Mouse (Mus musculus) embryonic facial prominence, embryonic 10.5 days (tissue): ENCODE results near the gene Hip1r. TPM values are rescaled to one million over a fixed set of nuclear protein-coding genes. Genes with fewer than 3 reads are reported as not detected.

ENCODE experiments used
- DNase-seq: peaks from one replicate; pipeline ENCODE4 v3.0.0-alpha.2; 2017; ENCODE audit warnings: low spot score
- H3K27ac ChIP-seq: fragments of 300-500 bp; sonication (generic); replicated peaks from 2 replicates; pipeline ENCODE4 v1.5.1; 2016; ENCODE audit warnings: mild to moderate bottlenecking
- H3K27me3 ChIP-seq: fragments of 300-500 bp; sonication (generic); replicated peaks from 2 replicates; pipeline ENCODE4 v1.6.1; 2016; ENCODE audit warnings: low read depth, mild to moderate bottlenecking; ENCODE audit not compliant: poor library complexity, severe bottlenecking
- H3K36me3 ChIP-seq: fragments of 300-500 bp; sonication (generic); replicated peaks from 2 replicates; pipeline ENCODE4 v1.6.1; 2016; ENCODE audit warnings: mild to moderate bottlenecking, moderate library complexity
- H3K4me1 ChIP-seq: fragments of 300-500 bp; sonication (generic); 2 replicates; pipeline ENCODE4 v1.6.1; 2016
- H3K4me3 ChIP-seq: fragments of 300-500 bp; sonication (generic); 2 replicates; pipeline ENCODE4 v1.5.1; 2016; ENCODE audit warnings: mild to moderate bottlenecking, moderate library complexity
- H3K9me3 ChIP-seq: fragments of 300-500 bp; sonication (generic); 2 replicates; pipeline ENCODE4 v1.6.1; 2016; ENCODE audit warnings: mild to moderate bottlenecking
- WGBS: fragments of 180-500 bp; shearing (Covaris S2); methylation state at CpG from one replicate; pipeline ENCODE4 v1.1.7; 2016; 5-methylcytosine and 5-hydroxymethylcytosine counted together
- polyA plus RNA-seq: library from polyadenylated mRNA; unstranded; fragments of >200 nt; fragmentation: Nextera tagmentation; extraction: Ambion mirVana; gene quantifications from 2 replicates; pipeline ENCODE4 v1.2.1, GENCODE M21; 2016

The Hip1r gene
- polyA plus RNA-seq, 1 experiment from 2014 or later: 8.5 TPM

DNA sequence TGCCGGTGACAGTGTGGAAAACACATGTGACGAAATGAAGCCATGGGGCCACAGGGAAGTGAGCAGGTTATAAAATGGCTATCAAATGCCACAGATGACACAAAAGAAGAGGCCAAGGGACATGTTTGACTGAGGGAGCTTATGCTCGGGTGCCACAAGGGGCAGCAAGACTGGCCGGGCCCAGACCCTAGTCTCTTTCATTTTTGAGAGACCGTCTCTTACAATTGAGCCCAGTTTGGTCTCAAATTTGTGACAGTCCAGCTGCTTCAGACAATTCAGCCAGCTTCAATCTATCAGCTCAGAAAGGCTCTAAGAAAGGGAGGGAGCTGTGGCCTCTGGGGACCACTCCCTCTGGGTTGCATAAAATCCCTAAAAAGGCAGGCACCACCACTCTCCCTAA, 53.1 kb downstream of the Hip1r start:
- Histone ChIP-seq H3K27ac (peak overlapping the region; percentile 14; the same call in 1 of the 2 replicates), H3K9me3 (no peaks in the 10 kb centered on the region), H3K4me3 (no peak overlapping the region), H3K27me3 (no peaks in the 10 kb centered on the region), H3K36me3 (peaks cover 55% of the 10 kb centered on the region), H3K4me1 (peaks cover 82% of the 10 kb centered on the region)
- DNase-seq: no peak
- 86% methylated on average over 5 of the region's 5 CpGs for WGBS

DNA sequence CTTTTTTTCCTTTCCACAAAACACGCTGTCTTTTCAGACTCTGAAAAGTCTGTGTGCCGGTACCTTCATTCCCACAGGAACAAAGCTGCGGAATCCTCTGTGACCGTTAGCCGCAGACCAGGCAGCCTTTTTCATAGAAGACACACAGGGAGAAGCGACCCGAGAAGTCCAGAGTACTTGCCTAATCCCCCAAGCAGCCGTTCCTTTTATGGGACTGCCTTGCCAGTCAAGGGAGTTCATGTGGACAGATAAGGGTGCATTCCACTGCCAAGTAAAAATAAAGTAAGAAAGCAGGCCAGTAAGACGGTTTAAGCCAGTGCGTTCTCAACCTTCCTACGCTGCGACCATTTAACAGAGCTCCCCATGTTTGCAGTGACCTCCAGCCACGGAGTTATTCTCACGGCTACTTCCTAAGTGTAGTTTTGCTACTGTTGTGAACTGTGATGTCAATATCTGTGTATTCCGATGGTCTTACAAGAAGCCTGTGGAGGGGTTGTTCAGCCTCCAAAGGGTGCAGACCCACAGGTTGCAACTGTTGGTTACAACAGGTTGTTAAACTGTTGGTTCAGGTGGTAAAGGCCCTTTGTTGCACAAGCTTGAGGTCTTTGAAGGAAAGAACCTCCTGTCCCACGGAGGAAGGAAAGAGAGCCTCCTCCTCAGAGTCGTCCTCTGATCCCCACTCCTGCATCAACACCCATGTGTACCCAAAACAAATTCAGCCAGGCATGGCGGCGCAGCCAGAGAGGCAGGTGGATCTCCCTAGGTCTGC, 54.5 kb downstream of the Hip1r start:
- Histone ChIP-seq H3K27ac (no peak overlapping the region), H3K4me3 (0 out of 2 replicates have a peak overlapping the region, but pooled peaks have one; percentile 5), H3K4me1 (peaks cover 80% of the 10 kb centered on the region), H3K27me3 (no peaks in the 10 kb centered on the region), H3K9me3 (no peaks in the 10 kb centered on the region), H3K36me3 (peaks cover 45% of the 10 kb centered on the region)
- DNase-seq: no peak
- WGBS: 81% methylated on average over 19 of the region's 19 CpGs

DNA sequence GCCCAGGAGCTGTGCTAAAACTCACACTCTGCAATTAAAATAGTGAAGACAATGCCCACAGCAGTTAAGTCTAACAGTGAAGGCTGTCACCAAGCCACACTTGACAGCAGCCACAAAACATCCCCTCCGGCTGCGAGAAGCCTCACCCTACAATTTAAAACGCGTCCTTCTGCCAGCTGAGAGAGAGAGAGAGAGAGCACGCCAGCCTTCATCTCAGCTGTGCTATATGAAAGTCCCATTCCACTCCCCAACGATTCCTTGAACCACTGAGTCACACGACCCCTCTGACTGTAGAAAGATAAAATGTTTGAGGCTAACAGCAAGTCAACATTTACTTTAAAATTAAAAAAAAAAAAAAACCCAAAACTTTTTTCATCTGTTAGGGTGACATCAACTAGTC, 55.3 kb downstream of the Hip1r start:
- Histone ChIP-seq H3K4me3 (0 out of 2 replicates have a peak overlapping the region, but pooled peaks have one; percentile 16), H3K27me3 (no peaks in the 10 kb centered on the region), H3K36me3 (peaks cover 45% of the 10 kb centered on the region), H3K27ac (no peak overlapping the region), H3K9me3 (no peaks in the 10 kb centered on the region), H3K4me1 (peaks cover 74% of the 10 kb centered on the region)
- 83% methylated on average over 7 of the region's 7 CpGs for WGBS
- no peak for DNase-seq

DNA sequence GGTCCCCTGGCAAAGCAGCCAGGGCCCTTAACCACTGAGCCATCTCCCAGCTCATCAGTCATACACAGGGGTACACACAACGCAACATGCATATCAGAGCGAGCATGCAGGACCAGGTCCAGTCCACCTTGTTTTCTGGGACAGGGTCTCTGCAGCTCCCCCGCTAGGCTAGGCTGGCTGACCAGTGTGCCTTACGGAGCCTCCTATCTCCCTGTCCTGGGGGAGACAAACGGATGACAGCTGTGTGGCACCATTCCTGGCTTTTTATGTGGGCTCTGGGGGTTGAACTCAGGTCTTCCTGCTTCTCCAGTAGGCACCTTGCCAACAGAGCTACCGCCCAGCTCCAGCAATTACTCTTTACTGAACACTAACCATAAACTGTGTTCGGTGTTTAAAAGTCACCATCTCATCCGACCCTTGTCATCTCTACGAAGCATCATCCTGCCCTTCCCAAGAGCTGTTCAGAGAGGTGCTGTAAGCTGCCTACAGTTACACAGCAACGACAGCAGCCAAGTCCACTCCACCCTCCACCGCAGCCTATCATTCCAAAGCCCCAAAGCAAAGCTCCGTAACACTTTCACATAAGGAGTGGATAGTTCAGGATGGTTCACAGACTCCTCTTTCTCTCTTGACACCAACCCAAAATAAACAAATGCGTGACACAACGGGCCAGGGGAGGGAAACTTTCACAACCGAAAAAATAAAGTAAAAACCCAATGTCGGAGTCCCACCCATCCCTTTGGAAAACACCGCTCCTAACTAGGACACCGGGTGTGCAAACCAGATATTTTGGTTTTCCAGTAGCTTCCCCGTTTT, 56.0 kb downstream of the Hip1r start:
- H3K27me3 ChIP-seq: no peaks in the 10 kb centered on the region
- no peak overlapping the region for H3K27ac ChIP-seq
- peaks cover 45% of the 10 kb centered on the region for H3K36me3 ChIP-seq
- no peak overlapping the region for H3K4me3 ChIP-seq
- no peak for DNase-seq
- 91% methylated on average over 19 of the region's 19 CpGs for WGBS
- no peaks in the 10 kb centered on the region for H3K9me3 ChIP-seq
- H3K4me1 ChIP-seq: peaks cover 71% of the 10 kb centered on the region

DNA sequence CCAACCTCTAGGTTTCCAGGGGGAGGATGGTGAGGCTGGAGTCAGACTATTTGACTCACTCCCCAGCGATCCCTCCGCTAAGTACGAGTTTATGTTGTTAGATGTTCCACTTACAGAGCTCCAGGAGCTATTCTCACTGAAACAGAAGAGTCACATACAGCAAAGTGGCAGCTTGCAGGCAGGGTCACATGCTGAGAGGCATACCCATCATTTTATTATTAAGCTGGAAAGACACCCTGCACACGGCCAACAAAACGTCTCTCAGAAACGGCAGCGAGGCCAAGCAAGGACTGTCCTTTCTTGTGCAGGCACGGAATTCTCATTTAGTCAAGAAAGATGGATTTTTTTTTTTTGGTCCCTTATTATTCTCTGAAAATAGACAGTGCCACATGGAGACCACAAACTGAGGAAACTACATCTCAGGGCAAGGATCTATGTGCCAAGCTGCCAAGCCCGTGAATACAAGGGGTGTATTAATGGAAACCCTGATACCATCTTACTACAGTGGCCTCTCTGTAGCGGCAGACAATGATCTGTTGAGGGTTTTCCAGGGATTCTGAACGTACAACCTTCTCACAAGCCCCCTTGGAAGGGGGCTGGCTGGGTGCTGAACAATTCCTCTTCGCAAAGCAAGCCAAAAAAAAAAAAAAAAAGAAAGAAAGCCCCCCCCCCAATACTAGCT, 57.1 kb downstream of the Hip1r start:
- Histone ChIP-seq H3K36me3 (peaks cover 44% of the 10 kb centered on the region), H3K9me3 (no peaks in the 10 kb centered on the region), H3K4me3 (peak overlapping the region; percentile 96), H3K27me3 (no peaks in the 10 kb centered on the region), H3K4me1 (peaks cover 60% of the 10 kb centered on the region), H3K27ac (peak overlapping the region; percentile 96)
- 53% methylated on average over 12 of the region's 12 CpGs for WGBS
- no peak for DNase-seq

DNA sequence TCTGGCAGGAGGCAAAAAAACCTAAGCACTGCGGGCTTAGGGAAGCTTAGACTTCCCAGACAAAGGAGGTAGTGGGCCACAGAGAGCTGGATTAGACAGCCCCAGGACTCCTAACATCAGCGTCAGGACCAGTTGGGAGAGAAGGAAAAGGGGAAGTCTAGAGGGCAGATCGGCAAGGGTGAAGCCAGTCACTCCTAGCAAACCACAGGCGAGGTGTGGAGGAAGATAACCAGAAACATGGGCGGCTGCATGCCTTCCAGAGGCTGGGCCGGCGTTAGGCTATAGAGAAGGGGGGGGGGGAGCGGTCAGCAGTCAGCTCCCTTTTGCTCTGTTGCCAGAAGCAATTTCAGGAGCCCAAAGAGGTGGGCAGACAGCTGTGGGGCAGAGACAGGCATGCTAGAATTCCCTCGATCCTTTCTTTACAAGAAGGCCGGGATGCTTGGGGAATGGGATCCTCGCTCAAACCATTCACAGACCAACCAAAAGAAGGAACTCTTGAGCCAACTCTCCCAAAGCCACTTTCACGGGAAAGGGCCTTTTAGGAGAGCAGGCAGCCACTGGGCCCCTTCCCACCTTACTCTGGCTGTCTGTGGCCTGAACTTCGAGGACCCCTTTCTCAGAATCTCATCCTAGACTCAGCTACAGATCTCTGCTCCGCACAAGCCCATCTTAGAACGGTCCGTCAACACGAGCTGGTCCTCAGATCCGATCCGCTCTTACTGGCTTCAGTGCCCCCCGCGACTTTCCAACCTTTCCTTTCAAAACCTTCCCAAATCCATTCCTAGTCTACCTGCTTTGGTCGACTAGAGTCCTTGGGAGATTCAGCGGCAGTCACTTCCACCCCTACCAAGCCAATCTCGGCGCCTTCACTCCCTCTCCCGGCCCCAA, 57.9 kb downstream of the Hip1r start:
- peak; percentile 50 for DNase-seq
- Histone ChIP-seq H3K4me1 (peaks cover 55% of the 10 kb centered on the region), H3K36me3 (peaks cover 37% of the 10 kb centered on the region), H3K4me3 (peak overlapping the region; percentile 96), H3K27me3 (no peaks in the 10 kb centered on the region), H3K9me3 (no peaks in the 10 kb centered on the region), H3K27ac (peak overlapping the region; percentile 96)
- under 1% methylated on average over 26 of the region's 26 CpGs for WGBS

DNA sequence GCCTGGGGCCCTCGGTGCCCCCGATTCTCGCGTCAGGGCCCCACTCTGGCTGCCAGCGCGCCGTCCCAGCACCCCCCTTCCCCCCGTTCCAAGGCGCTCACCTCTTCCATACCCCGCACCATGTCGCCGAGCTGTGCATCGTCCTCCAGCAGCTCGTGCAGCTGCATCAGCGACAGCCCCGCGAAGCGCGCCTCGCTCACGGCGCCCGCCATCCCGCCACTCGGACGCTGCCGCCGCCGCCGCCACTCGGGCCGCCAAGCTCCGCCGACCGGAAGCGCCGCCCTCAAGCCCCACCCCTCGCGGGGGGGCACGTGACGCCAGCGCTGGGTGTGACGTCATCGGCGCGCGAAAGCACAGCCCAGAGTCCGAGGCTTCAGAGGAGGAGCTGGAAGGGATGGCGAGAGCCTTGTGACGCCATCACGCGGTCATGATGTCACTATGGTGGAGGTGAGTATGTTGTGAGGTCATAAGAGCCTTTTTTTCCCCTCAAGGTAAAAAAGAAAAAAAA, 58.6 kb downstream of the Hip1r start, which contains the start of gene Vps37b:
Gene Vps37b, minus strand, starts transcription at position 270 of the 508 bp plus-strand sequence.
- H3K36me3 ChIP-seq: peaks cover 29% of the 10 kb centered on the region
- peak within 1 kb of the TSS; percentile 96 for H3K27ac ChIP-seq
- no peaks in the 10 kb centered on the region for H3K27me3 ChIP-seq
- WGBS: under 1% methylated on average over 52 of the region's 52 CpGs
- peak; percentile 96 for DNase-seq
- H3K4me1 ChIP-seq: peaks cover 56% of the 10 kb centered on the region
- peak within 1 kb of the TSS; percentile 96 for H3K4me3 ChIP-seq
- H3K9me3 ChIP-seq: no peaks in the 10 kb centered on the region

DNA sequence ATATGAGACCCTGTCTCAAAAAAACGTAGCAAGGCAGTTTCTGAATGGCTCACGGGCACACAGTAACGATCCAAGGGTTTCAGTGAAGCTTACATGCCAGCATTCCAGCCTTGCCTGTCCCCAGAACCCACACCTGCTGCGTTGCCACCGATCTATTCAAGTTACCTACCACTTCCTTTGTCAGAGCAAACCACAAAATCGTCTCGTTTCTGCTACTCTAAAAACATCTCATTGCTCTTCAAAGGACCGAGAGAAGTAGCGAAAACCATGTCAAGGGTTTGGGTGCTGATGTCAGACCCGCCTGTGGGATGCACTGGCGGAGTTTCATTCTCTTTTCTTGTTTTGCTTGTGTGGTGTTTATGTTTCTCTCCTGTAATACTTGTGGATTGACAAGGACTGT, 61.0 kb downstream of the Hip1r start:
- 78% methylated on average over 11 of the region's 11 CpGs for WGBS
- H3K4me3 ChIP-seq: no peak overlapping the region
- peaks cover 40% of the 10 kb centered on the region for H3K4me1 ChIP-seq
- H3K36me3 ChIP-seq: peaks cover 9% of the 10 kb centered on the region
- no peaks in the 10 kb centered on the region for H3K9me3 ChIP-seq
- H3K27ac ChIP-seq: no peak overlapping the region
- no peak for DNase-seq
- no peaks in the 10 kb centered on the region for H3K27me3 ChIP-seq

DNA sequence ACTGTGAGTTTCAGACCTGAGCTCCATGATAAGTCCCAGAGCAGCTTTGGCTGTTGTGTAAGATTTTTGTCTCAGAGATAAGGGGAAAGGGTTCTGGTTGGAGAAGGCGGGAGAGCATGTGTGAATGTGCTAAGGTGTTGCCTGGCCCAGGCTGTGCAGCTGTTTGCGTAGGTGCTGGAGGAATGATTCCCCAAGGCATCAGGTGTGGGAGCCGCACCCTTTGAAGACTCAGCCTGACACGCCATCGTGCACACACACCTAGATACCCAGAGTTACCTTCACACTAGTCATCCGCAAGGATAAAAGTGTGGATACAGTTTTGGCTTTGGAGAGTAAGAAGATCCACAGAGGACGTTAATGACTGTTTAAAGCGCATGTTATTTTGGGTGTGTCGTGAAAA, 62.0 kb downstream of the Hip1r start:
- DNase-seq: no peak
- Histone ChIP-seq H3K4me3 (no peak overlapping the region), H3K9me3 (no peaks in the 10 kb centered on the region), H3K27ac (no peak overlapping the region), H3K36me3 (no peaks in the 10 kb centered on the region; the same call in 1 of the 2 replicates), H3K4me1 (peaks cover 30% of the 10 kb centered on the region), H3K27me3 (no peaks in the 10 kb centered on the region)
- 89% methylated on average over 9 of the region's 9 CpGs for WGBS

DNA sequence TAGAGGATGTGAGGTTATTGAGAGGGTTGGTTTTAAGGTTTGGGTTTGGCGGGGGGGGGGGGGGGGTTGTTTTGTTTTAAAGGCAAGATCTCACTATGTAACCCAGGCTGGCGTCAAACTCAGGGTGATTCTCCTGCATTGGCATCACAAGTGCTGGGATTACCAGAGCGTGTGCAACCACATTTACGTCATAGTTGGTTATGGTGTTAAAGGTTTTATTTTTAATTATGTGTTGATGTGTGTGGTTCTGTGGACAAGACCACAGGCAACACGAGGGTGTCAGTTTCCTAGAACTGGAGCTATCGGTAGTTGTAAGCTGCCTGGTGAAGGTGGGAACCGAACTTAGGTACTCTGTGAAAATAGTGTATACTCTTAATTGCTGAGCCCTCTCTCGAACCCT, 62.4 kb downstream of the Hip1r start:
- DNase-seq: no peak
- H3K9me3 ChIP-seq: no peaks in the 10 kb centered on the region
- H3K27ac ChIP-seq: no peak overlapping the region
- no peaks in the 10 kb centered on the region for H3K27me3 ChIP-seq
- 76% methylated on average over 8 of the region's 8 CpGs for WGBS
- H3K4me1 ChIP-seq: peaks cover 26% of the 10 kb centered on the region
- no peaks in the 10 kb centered on the region for H3K36me3 ChIP-seq
- H3K4me3 ChIP-seq: no peak overlapping the region

DNA sequence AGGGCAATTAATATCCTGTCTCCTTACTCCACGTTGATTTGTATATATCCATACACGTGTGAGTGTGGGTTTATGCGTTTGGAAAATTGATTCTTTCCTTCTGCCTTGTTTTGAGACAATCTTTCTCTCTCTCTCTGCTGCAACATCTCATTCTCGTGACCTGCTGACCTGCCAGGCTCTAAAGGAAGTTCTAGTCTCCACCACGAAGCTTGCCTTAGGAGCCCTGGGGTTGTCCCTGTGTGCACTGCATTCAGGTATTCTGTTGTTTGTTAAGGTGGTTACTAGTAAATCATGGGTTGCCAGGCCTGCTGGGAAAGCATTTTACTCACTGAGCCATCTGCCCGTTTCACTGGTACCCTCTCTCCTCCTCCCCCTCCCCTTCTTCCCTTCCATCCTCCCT, 62.9 kb downstream of the Hip1r start:
- H3K36me3 ChIP-seq: no peaks in the 10 kb centered on the region
- peak overlapping the region; percentile 59 for H3K27ac ChIP-seq
- no peak overlapping the region for H3K4me3 ChIP-seq
- H3K9me3 ChIP-seq: no peaks in the 10 kb centered on the region
- WGBS: 37% methylated on average over 6 of the region's 6 CpGs
- peaks cover 21% of the 10 kb centered on the region for H3K4me1 ChIP-seq
- H3K27me3 ChIP-seq: no peaks in the 10 kb centered on the region
- DNase-seq: no peak
